Mouse (Mus musculus): ENCODE results near the gene Pde6d. TPM values are rescaled to one million over a fixed set of nuclear protein-coding genes. Genes with fewer than 3 reads are reported as not detected.

Gene Pde6d
- polyA plus RNA-seq, 1 experiment: 74.9 TPM

GRCm38 (mm10) chr1:86506420-86506819, 76.0 kb downstream of the Pde6d start:
- H3K4me1 ChIP-seq (ENCODE audit: control insufficient read depth, insufficient read depth, low read length): peaks cover 1% of the 10 kb centered on the region; the same call in 1 of the 2 replicates
- H3K4me3 ChIP-seq (ENCODE audit: insufficient read depth, low read length): no peak overlapping the region
- TF ChIP-seq CTCF (IDR thresholded peaks at IDR 0.05; ENCODE audit: extremely low read depth, insufficient read depth, low read length): no peak
- TF ChIP-seq POLR2A (IDR thresholded peaks at IDR 0.05; ENCODE audit: extremely low read depth, insufficient read depth, low read length): no peak
- peak overlapping the region; percentile 63; the same call in 1 of the 2 replicates for H3K27ac ChIP-seq (ENCODE audit: insufficient read depth, low read length)

- TF ChIP-seq CTCF (IDR thresholded peaks at IDR 0.05; ENCODE audit: extremely low read depth, insufficient read depth, low read length) (no peak), POLR2A (IDR thresholded peaks at IDR 0.05; ENCODE audit: extremely low read depth, insufficient read depth, low read length) (no peak)
- peaks cover 3% of the 10 kb centered on the region; the same call in 1 of the 2 replicates for H3K4me1 ChIP-seq (ENCODE audit: control insufficient read depth, insufficient read depth, low read length)
- peak overlapping the region; percentile 55 for H3K27ac ChIP-seq (ENCODE audit: insufficient read depth, low read length)
- no peak overlapping the region for H3K4me3 ChIP-seq (ENCODE audit: insufficient read depth, low read length)
Observed at GRCm38 (mm10) chr1:86505461-86505860, 77.0 kb downstream of the Pde6d start.

GRCm38 (mm10) chr1:86504697-86505421, 77.6 kb downstream of the Pde6d start:
- Histone ChIP-seq H3K4me3 (ENCODE audit: insufficient read depth, low read length) (peak overlapping the region; percentile 34), H3K27ac (ENCODE audit: insufficient read depth, low read length) (peak overlapping the region; percentile 55), H3K4me1 (ENCODE audit: control insufficient read depth, insufficient read depth, low read length) (peaks cover 3% of the 10 kb centered on the region; the same call in 1 of the 2 replicates)
- TF ChIP-seq CTCF (IDR thresholded peaks at IDR 0.05; ENCODE audit: extremely low read depth, insufficient read depth, low read length): no peak
- TF ChIP-seq POLR2A (IDR thresholded peaks at IDR 0.05; ENCODE audit: extremely low read depth, insufficient read depth, low read length): no peak

GRCm38 (mm10) chr1:86503906-86504696, 78.3 kb downstream of the Pde6d start:
- peak overlapping the region; percentile 75 for H3K27ac ChIP-seq (ENCODE audit: insufficient read depth, low read length)

GRCm38 (mm10) chr1:86503165-86503747, 79.2 kb downstream of the Pde6d start:
- Histone ChIP-seq H3K4me3 (ENCODE audit: insufficient read depth, low read length) (peak overlapping the region; percentile 34; the same call in 1 of the 2 replicates), H3K4me1 (ENCODE audit: control insufficient read depth, insufficient read depth, low read length) (peaks cover 4% of the 10 kb centered on the region; the same call in 1 of the 2 replicates), H3K27ac (ENCODE audit: insufficient read depth, low read length) (peak overlapping the region; percentile 75)
- no peak for TF ChIP-seq CTCF (IDR thresholded peaks at IDR 0.05; ENCODE audit: extremely low read depth, insufficient read depth, low read length)
- no peak for TF ChIP-seq POLR2A (IDR thresholded peaks at IDR 0.05; ENCODE audit: extremely low read depth, insufficient read depth, low read length)

More at GRCm38 (mm10) chr1:86503906-86504696, 78.3 kb downstream of the Pde6d start:
- Histone ChIP-seq H3K4me3 (ENCODE audit: insufficient read depth, low read length) (peak overlapping the region; percentile 34), H3K4me1 (ENCODE audit: control insufficient read depth, insufficient read depth, low read length) (peaks cover 4% of the 10 kb centered on the region; the same call in 1 of the 2 replicates)
- peak; percentile 25; the same call in 1 of the 2 replicates for TF ChIP-seq CTCF (IDR thresholded peaks at IDR 0.05; ENCODE audit: extremely low read depth, insufficient read depth, low read length)
- peak; percentile 69 for TF ChIP-seq POLR2A (IDR thresholded peaks at IDR 0.05; ENCODE audit: extremely low read depth, insufficient read depth, low read length)

GRCm38 (mm10) chr1:86502221-86503048, 80.0 kb downstream of the Pde6d start:
- Histone ChIP-seq H3K4me1 (ENCODE audit: control insufficient read depth, insufficient read depth, low read length) (peaks cover 4% of the 10 kb centered on the region; the same call in 1 of the 2 replicates), H3K27ac (ENCODE audit: insufficient read depth, low read length) (peak overlapping the region; percentile 37; the same call in 1 of the 2 replicates), H3K4me3 (ENCODE audit: insufficient read depth, low read length) (no peak overlapping the region)
- TF ChIP-seq CTCF (IDR thresholded peaks at IDR 0.05; ENCODE audit: extremely low read depth, insufficient read depth, low read length): no peak

GRCm38 (mm10) chr1:86501559-86501958, 80.9 kb downstream of the Pde6d start:
- H3K4me3 ChIP-seq (ENCODE audit: insufficient read depth, low read length): no peak overlapping the region
- TF ChIP-seq CTCF (IDR thresholded peaks at IDR 0.05; ENCODE audit: extremely low read depth, insufficient read depth, low read length) (peak; percentile 83), POLR2A (IDR thresholded peaks at IDR 0.05; ENCODE audit: extremely low read depth, insufficient read depth, low read length) (no peak)
- peaks cover 4% of the 10 kb centered on the region; the same call in 1 of the 2 replicates for H3K4me1 ChIP-seq (ENCODE audit: control insufficient read depth, insufficient read depth, low read length)
- H3K27ac ChIP-seq (ENCODE audit: insufficient read depth, low read length): peak overlapping the region; percentile 22; the same call in 1 of the 2 replicates

GRCm38 (mm10) chr1:86501114-86501532, 81.3 kb downstream of the Pde6d start:
- H3K27ac ChIP-seq (ENCODE audit: insufficient read depth, low read length): peak overlapping the region; percentile 30
- H3K4me1 ChIP-seq (ENCODE audit: control insufficient read depth, insufficient read depth, low read length): peaks cover 4% of the 10 kb centered on the region; the same call in 1 of the 2 replicates
- peak; percentile 38; the same call in 1 of the 2 replicates for TF ChIP-seq CTCF (IDR thresholded peaks at IDR 0.05; ENCODE audit: extremely low read depth, insufficient read depth, low read length)
- TF ChIP-seq POLR2A (IDR thresholded peaks at IDR 0.05; ENCODE audit: extremely low read depth, insufficient read depth, low read length): no peak
- H3K4me3 ChIP-seq (ENCODE audit: insufficient read depth, low read length): no peak overlapping the region

Data from cortical plate, adult 2 months (tissue).